Mouse (Mus musculus) CH12.LX (cell line): ENCODE data around the gene Chic2. TPM values are rescaled to one million over a fixed set of nuclear protein-coding genes. Genes with fewer than 3 reads are reported as not detected.

Experiments used
- DNase-seq: peaks from one replicate; pipeline ENCODE4 v3.0.0-alpha.2; 2013; ENCODE audit errors: extremely low read depth
- H3K27ac ChIP-seq: 2 replicates; pipeline ENCODE4 v1.5.1; 2012; ENCODE audit warnings: low read depth, mild to moderate bottlenecking, control low read depth, moderate library complexity; ENCODE audit not compliant: insufficient read depth
- H3K27me3 ChIP-seq: replicated peaks from 2 replicates; pipeline ENCODE3; 2012; ENCODE audit warnings: inconsistent platforms
- H3K36me3 ChIP-seq, 2 experiments: replicated peaks in 1 of 2; 2 replicates each; pipeline versions ENCODE3 to v1.6.1; 2012; ENCODE audit warnings: inconsistent platforms in 1 of 2, low read length in 1 of 2, mild to moderate bottlenecking in 1 of 2, mixed read lengths in 1 of 2, moderate library complexity in 1 of 2; ENCODE audit not compliant: control insufficient read depth in 1 of 2, insufficient read depth in 1 of 2
- H3K4me1 ChIP-seq, 2 experiments: 2 replicates each; pipeline ENCODE4 v1.6.1; 2012; ENCODE audit warnings: inconsistent platforms in 1 of 2, moderate library complexity in 1 of 2; ENCODE audit not compliant: insufficient read depth in 2 of 2, control insufficient read depth in 1 of 2
- H3K4me2 ChIP-seq: 2 replicates; pipeline ENCODE4 v1.6.1; 2012; ENCODE audit warnings: low read depth, mild to moderate bottlenecking, control low read depth; ENCODE audit not compliant: poor library complexity, insufficient read depth, severe bottlenecking
- H3K4me3 ChIP-seq, 3 experiments: fragments of 150-350 bp in 1 of 3; sonication (generic) in 1 of 3; replicated peaks in 1 of 3; 2 replicates each; pipeline versions ENCODE3 to v1.5.1; 2011 to 2012; ENCODE audit warnings: low read depth in 2 of 3, low read length in 2 of 3, mild to moderate bottlenecking in 2 of 3, moderate library complexity in 2 of 3, control low read depth in 1 of 3, improper control_type of control experiment in 1 of 3, inconsistent platforms in 1 of 3, mixed read lengths in 1 of 3; ENCODE audit not compliant: poor library complexity in 1 of 3
- H3K79me2 ChIP-seq: replicated peaks from 2 replicates; pipeline ENCODE4 v1.6.1; 2012; ENCODE audit warnings: mild to moderate bottlenecking, moderate library complexity; ENCODE audit not compliant: control insufficient read depth, poor library complexity, insufficient read depth, severe bottlenecking; ENCODE audit errors: extremely low read depth
- H3K9ac ChIP-seq: 2 replicates; pipeline ENCODE4 v1.6.1; 2012; ENCODE audit warnings: low read depth, mild to moderate bottlenecking, control low read depth, moderate library complexity; ENCODE audit not compliant: insufficient read depth
- H3K9me3 ChIP-seq: replicated peaks from 2 replicates; pipeline ENCODE3; 2012; ENCODE audit warnings: low read length, inconsistent platforms, mixed read lengths
- BHLHE40 ChIP-seq: IDR thresholded peaks from 2 replicates; pipeline ENCODE4 v1.6.1; 2011; ENCODE audit warnings: mild to moderate bottlenecking, low read depth, low read length, improper control_type of control experiment
- ELF1 ChIP-seq: IDR thresholded peaks from 2 replicates; pipeline ENCODE4 v1.6.1; 2014; ENCODE audit warnings: low read depth, mild to moderate bottlenecking, inconsistent platforms, low read length, improper control_type of control experiment
- ETS1 ChIP-seq: conservative IDR thresholded peaks from 2 replicates; pipeline ENCODE4 v1.6.1; 2012; ENCODE audit warnings: low read depth, mild to moderate bottlenecking, inconsistent platforms, low read length, improper control_type of control experiment, moderate library complexity
- GABPA ChIP-seq: IDR thresholded peaks from 2 replicates; pipeline ENCODE4 v1.6.1; 2012; ENCODE audit warnings: low read depth, low read length, improper control_type of control experiment, inconsistent platforms; ENCODE audit not compliant: insufficient replicate concordance
- HCFC1 ChIP-seq: IDR thresholded peaks from 2 replicates; pipeline ENCODE4 v1.6.1; 2012; ENCODE audit warnings: low read depth, mild to moderate bottlenecking, inconsistent platforms, low read length, improper control_type of control experiment
- IRF4 ChIP-seq: IDR thresholded peaks from 2 replicates; pipeline ENCODE4 v1.6.1; 2014; ENCODE audit warnings: low read depth, mild to moderate bottlenecking, inconsistent platforms, low read length, improper control_type of control experiment
- JUN ChIP-seq: IDR thresholded peaks from 2 replicates; pipeline ENCODE4 v1.6.1; 2011; ENCODE audit warnings: low read depth, mild to moderate bottlenecking, low read length, improper control_type of control experiment, moderate library complexity; ENCODE audit not compliant: insufficient read depth
- KAT2A ChIP-seq: IDR thresholded peaks from 2 replicates; pipeline ENCODE4 v1.6.1; 2012; ENCODE audit warnings: low read length, improper control_type of control experiment, inconsistent platforms; ENCODE audit not compliant: insufficient replicate concordance
- MAFK ChIP-seq: IDR thresholded peaks from 2 replicates; pipeline ENCODE4 v1.6.1; 2011; ENCODE audit warnings: low read length, improper control_type of control experiment; ENCODE audit not compliant: insufficient replicate concordance
- MAX ChIP-seq: IDR thresholded peaks from 2 replicates; pipeline ENCODE4 v1.6.1; 2011; ENCODE audit warnings: low read length, improper control_type of control experiment
- MEF2A ChIP-seq: IDR thresholded peaks from 2 replicates; pipeline ENCODE4 v1.6.1; 2014; ENCODE audit warnings: low read depth, mild to moderate bottlenecking, inconsistent platforms, low read length, improper control_type of control experiment, borderline replicate concordance
- NELFE ChIP-seq: IDR thresholded peaks from 2 replicates; pipeline ENCODE4 v1.6.1; 2011; ENCODE audit warnings: low read depth, low read length, improper control_type of control experiment
- NRF1 ChIP-seq: IDR thresholded peaks from 2 replicates; pipeline ENCODE4 v1.6.1; 2014; ENCODE audit warnings: low read depth, mild to moderate bottlenecking, inconsistent platforms, low read length, improper control_type of control experiment, moderate library complexity
- PAX5 ChIP-seq: IDR thresholded peaks from 2 replicates; pipeline ENCODE4 v1.6.1; 2012; ENCODE audit warnings: low read length, inconsistent platforms, mixed read lengths
- RAD21 ChIP-seq: IDR thresholded peaks from 2 replicates; pipeline ENCODE4 v1.6.1; 2011; ENCODE audit warnings: low read depth, mild to moderate bottlenecking, low read length, improper control_type of control experiment, moderate library complexity
- TBP ChIP-seq: conservative IDR thresholded peaks from 2 replicates; pipeline ENCODE4 v1.6.1; 2011; ENCODE audit warnings: low read depth, low read length, improper control_type of control experiment
- TCF12 ChIP-seq: IDR thresholded peaks from 2 replicates; pipeline ENCODE4 v1.6.1; 2014; ENCODE audit warnings: low read depth, mild to moderate bottlenecking, inconsistent platforms, low read length, improper control_type of control experiment
- USF1 ChIP-seq: IDR thresholded peaks from 2 replicates; pipeline ENCODE4 v1.6.1; 2014; ENCODE audit warnings: low read depth, mild to moderate bottlenecking, inconsistent platforms, low read length, improper control_type of control experiment
- ZC3H11A ChIP-seq: IDR thresholded peaks from 2 replicates; pipeline ENCODE4 v1.6.1; 2012; ENCODE audit warnings: low read depth, mild to moderate bottlenecking, inconsistent platforms, low read length, improper control_type of control experiment
- ZMIZ1 ChIP-seq: IDR thresholded peaks from 2 replicates; pipeline ENCODE4 v1.6.1; 2012; ENCODE audit warnings: low read depth, mild to moderate bottlenecking, inconsistent platforms, low read length, improper control_type of control experiment
- dilution Hi-C: fragments of 300-500 bp; cut with MboI; formaldehyde crosslinking; loops from 2 replicates; pipeline ENCODE4 v1.14.3; 2020; ENCODE audit warnings: low sequenced_read_pairs; ENCODE audit not compliant: extremely low pct_unique_long_range_greater_than_20kb, extremely low pct_ligation_motif_present
- in situ Hi-C: fragments of 300-500 bp; cut with MboI; formaldehyde crosslinking; loops from 3 replicates; pipeline ENCODE4 v1.14.3; 2019; ENCODE audit warnings: low sequenced_read_pairs, low pct_ligation_motif_present, low pct_unique_long_range_greater_than_20kb, mixed read lengths
- polyA plus RNA-seq: library from polyadenylated mRNA; unstranded; fragments of >175 nt; gene quantifications from 2 replicates; pipeline ENCODE4 v1.2.1, GENCODE M21; 2012; ENCODE audit warnings: low read depth; ENCODE audit not compliant: insufficient read length
- total RNA-seq, 2 experiments: library from RNA; depleted of rRNA; stranded (reverse); fragments of 300-350 nt in 1 of 2; fragments of >200 nt in 1 of 2; gene quantifications; 2 replicates each; pipeline ENCODE4 v1.2.3; 2012 to 2014

Chic2 gene
- total and polyA plus RNA-seq, 3 experiments = 28.2 to 41.6 (median 40.8) TPM

- no peak overlapping the region for H3K9ac ChIP-seq
- in situ Hi-C loops (no loop called here), dilution Hi-C loops (no loop called here)
- H3K27me3 ChIP-seq = peaks cover under 1% of the 10 kb centered on the region
- no peak overlapping the region for H3K4me2 ChIP-seq
- H3K4me1 ChIP-seq = peaks cover 0 to 5% of the 10 kb centered on the region in 2 experiments; a peak in 1 of 4 replicates
- no peak for TF ChIP-seq PAX5
- no peak for TF ChIP-seq BHLHE40
- no peak for TF ChIP-seq ETS1
- no peak for TF ChIP-seq ZC3H11A
- no peak for TF ChIP-seq TBP
- TF ChIP-seq RAD21 = no peak
- no peak for TF ChIP-seq JUN
- TF ChIP-seq TCF12 = no peak
- TF ChIP-seq NRF1 = no peak
- no peak for TF ChIP-seq MAX
- no peak for TF ChIP-seq KAT2A
- no peak for TF ChIP-seq USF1
- TF ChIP-seq HCFC1 = no peak
- TF ChIP-seq NELFE = no peak
- no peak for TF ChIP-seq MEF2A
- no peak for TF ChIP-seq GABPA
- DNase-seq = no peak
- no peak overlapping the region for H3K27ac ChIP-seq
- no peak overlapping the region for H3K4me3 ChIP-seq
- no peaks in the 10 kb centered on the region for H3K36me3 ChIP-seq
- H3K9me3 ChIP-seq = no peaks in the 10 kb centered on the region
- H3K79me2 ChIP-seq = no peaks in the 10 kb centered on the region
These were observed 84.3 kb downstream of the Chic2 start for GRCm38 (mm10) chr5:74960306-74960705.

- Histone ChIP-seq H3K27ac (no peak overlapping the region), H3K9me3 (no peaks in the 10 kb centered on the region), H3K4me2 (no peak overlapping the region), H3K4me3 (no peak overlapping the region), H3K4me1 (peaks cover 0 to 5% of the 10 kb centered on the region in 2 experiments; a peak in 1 of 4 replicates), H3K27me3 (peaks cover 1% of the 10 kb centered on the region), H3K79me2 (no peaks in the 10 kb centered on the region), H3K9ac (no peak overlapping the region), H3K36me3 (no peaks in the 10 kb centered on the region)
- DNase-seq = no peak
- in situ Hi-C loops (no loop called here), dilution Hi-C loops (no loop called here)
- TF ChIP-seq MAX = no peak
- no peak for TF ChIP-seq IRF4
- TF ChIP-seq ETS1 = no peak
- TF ChIP-seq MAFK = no peak
- TF ChIP-seq GABPA = no peak
- no peak for TF ChIP-seq ZMIZ1
- TF ChIP-seq ELF1 = no peak
These were observed 87.1 kb downstream of the Chic2 start for GRCm38 (mm10) chr5:74957293-74958076.
